Comparison of ENCODE assay signal across 9 mouse cellular contexts in the genomic region with DNA sequence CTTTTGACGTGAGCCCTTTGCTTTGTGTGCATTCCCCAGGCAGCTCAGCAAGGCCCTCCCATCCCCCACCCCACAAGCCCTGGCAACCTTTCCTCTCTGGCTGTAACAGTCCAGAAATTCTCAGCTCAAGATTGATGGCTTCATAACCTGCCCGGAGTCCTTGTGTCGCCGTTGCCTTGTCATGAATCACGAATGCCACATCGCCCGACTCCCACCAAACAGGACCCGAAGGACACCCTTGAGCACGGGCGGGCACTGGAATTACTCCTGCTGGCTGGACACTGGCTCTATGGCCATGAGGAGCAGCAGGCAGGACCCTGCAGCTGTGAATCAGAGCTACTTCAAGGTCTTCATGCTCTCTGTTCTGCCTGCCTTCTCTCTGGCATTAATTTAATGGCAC.
A peak's percentile ranks its signal among the peaks of the same experiment; 100 is the strongest.
DNase-seq lines count a peak whose midpoint lies in the region.
"Had no signal": no experiment of that assay in that cellular context is flagged by ENCODE, and none has a peak within 500 bp of the region (broad histone marks: within the 10 kb centered on the region; RNA-seq: fewer than 3 reads in every experiment).

No protein-coding gene starts in this region.

- DNase-seq in cerebellum, postnatal 14 days: peak; percentile 22 to 42
- DNase-seq in cerebellum, adult 11 months: no peak
- DNase-seq in retina, postnatal 1 day: peak; percentile 7
- no peak for DNase-seq in retina, embryonic 14.5 days (ENCODE audit: low spot score)
- peak; percentile 38 to 40 for DNase-seq in kidney, postnatal 4 days
- no peak for DNase-seq in gastrocnemius, postnatal 14 days
- DNase-seq in lung, adult 18-20 months: no peak
- DNase-seq in left cerebral cortex, postnatal 10 days (ENCODE audit: extremely low spot score in 1 of 2, low spot score in 2 of 2): no peak
- DNase-seq: liver, postnatal 0 days had no signal

- intact Hi-C loops in gastrocnemius, postnatal 14 days (cut with DNase I; ENCODE audit: low total_unique reads): no loop called here
- intact Hi-C loops in left cerebral cortex, postnatal 10 days (cut with DNase I): no loop called here

Comparison
In these comparisons a context has a peak if more than half of its experiments do, and no peak if none do; other contexts are left out.
1. DNase-seq: peak in cerebellum, postnatal 14 days (2 of 2), retina, postnatal 1 day (single experiment) and kidney, postnatal 4 days (2 of 2); none in cerebellum, adult 11 months (single experiment), retina, embryonic 14.5 days (single experiment), gastrocnemius, postnatal 14 days (single experiment), lung, adult 18-20 months (0 of 2) and left cerebral cortex, postnatal 10 days (0 of 2).